Comparison of ENCODE assay signal across 12 mouse cellular contexts in genomic region chr2:57917721-57918120, GRCm38 (mm10).
"Had no signal": no experiment of that assay in that cellular context is flagged by ENCODE, and none has a peak within 500 bp of the region (broad histone marks: within the 10 kb centered on the region; RNA-seq: fewer than 3 reads in every experiment).

No protein-coding gene starts in this region.

- DNase-seq: left cerebral cortex, postnatal 4 days; liver; liver, embryonic 13.5 days; liver, postnatal 0 days; lung, adult 18-20 months; lung, adult 2 months; lung, embryonic 14.5 days; lung, postnatal 10 days; lung, postnatal 14 days; lung, postnatal 36 days; lung, postnatal 4 days; midbrain, embryonic 14.5 days had no signal
